Mouse (Mus musculus): ENCODE measurements around the gene Abracl.

DNA sequence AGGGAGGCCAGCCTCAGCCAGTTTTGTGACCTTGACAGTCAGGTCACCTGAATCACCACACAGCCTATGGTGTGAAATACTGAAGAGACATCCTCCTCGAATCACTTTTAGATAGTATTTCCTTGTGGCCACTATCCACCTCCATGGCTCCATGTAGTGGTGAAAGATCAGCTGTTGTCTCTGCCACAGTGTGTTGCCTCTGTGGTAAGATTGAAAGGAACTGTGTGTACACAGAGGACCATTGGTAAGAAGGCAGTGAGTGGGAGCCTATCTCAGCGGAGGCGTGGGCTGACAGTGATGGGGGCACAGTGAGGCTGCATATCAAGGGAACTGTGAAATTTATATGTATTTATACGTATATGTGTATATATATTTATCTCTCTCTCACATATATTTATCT, 38.4 kb upstream of the Abracl start:
- TF ChIP-seq CTCF (IDR thresholded peaks at IDR 0.05; ENCODE audit: borderline replicate concordance, extremely low read depth, insufficient read depth, insufficient read length), result no peak
- no peak for TF ChIP-seq POLR2A (IDR thresholded peaks at IDR 0.05; ENCODE audit: borderline replicate concordance, extremely low read depth, insufficient read depth, insufficient read length, poor library complexity, severe bottlenecking)
